Mouse (Mus musculus) left cerebral cortex, postnatal 14 days (tissue): ENCODE results near the gene Chrm2. TPM values are rescaled to one million over a fixed set of nuclear protein-coding genes. Genes with fewer than 3 reads are reported as not detected.

Experiments
- DNase-seq, 2 experiments: peaks; one replicate each; pipeline ENCODE4 v3.0.0; 2021 to 2022; ENCODE audit warnings: low spot score in 2 of 2, mixed read lengths in 1 of 2
- intact Hi-C: fragments of 180-260 bp; cut with DNase I; formaldehyde crosslinking; loops from one replicate; pipeline ENCODE4 v1.15.1; 2025
- microRNA-seq, 2 experiments: library from miRNA; unstranded; fragments of <30 nt; microRNA quantifications; one replicate each; pipeline ENCODE4 v1.2.0; 2022
- total RNA-seq, 2 experiments: library from RNA; stranded (reverse); gene quantifications; 2 replicates each; pipeline ENCODE4 v1.2.3; 2021

The Chrm2 gene
- total RNA-seq, 2 experiments from 2014 or later = 9.6 to 9.8 TPM

- DNase-seq = no peak
- intact Hi-C loops = no loop called here
These were observed 119.3 kb downstream of the Chrm2 start for GRCm38 (mm10) chr6:36507008-36507663.

- intact Hi-C loops = no loop called here
- no peak for DNase-seq
These were observed 120.1 kb downstream of the Chrm2 start for GRCm38 (mm10) chr6:36507946-36508345.

- DNase-seq = no peak
- intact Hi-C loops = no loop called here
These were observed 120.6 kb downstream of the Chrm2 start for GRCm38 (mm10) chr6:36508469-36508868.

GRCm38 (mm10) chr6:36516508-36516907, 128.6 kb downstream of the Chrm2 start:
- intact Hi-C loops = no loop called here
- no peak for DNase-seq

GRCm38 (mm10) chr6:36517242-36517641, 129.4 kb downstream of the Chrm2 start:
- peak; percentile 19 to 45 for DNase-seq

GRCm38 (mm10) chr6:36523599-36523998, 135.7 kb downstream of the Chrm2 start:
- intact Hi-C loops = no loop called here

More at GRCm38 (mm10) chr6:36517242-36517641, 129.4 kb downstream of the Chrm2 start:
- intact Hi-C loops = no loop called here

GRCm38 (mm10) chr6:36528509-36528908, 140.6 kb downstream of the Chrm2 start:
- no peak for DNase-seq
- intact Hi-C loops = no loop called here

More at GRCm38 (mm10) chr6:36523599-36523998, 135.7 kb downstream of the Chrm2 start:
- DNase-seq = no peak

- no peak for DNase-seq
- intact Hi-C loops = no loop called here
These were observed 153.4 kb downstream of the Chrm2 start for GRCm38 (mm10) chr6:36541247-36541646.

- DNase-seq = no peak
- intact Hi-C loops = no loop called here
These were observed 179.0 kb downstream of the Chrm2 start for GRCm38 (mm10) chr6:36566886-36567285.

Small RNA genes within 50 kb of the gene (microRNA-seq; reads per million reads assigned to microRNA genes)
- 955 to 1,032 reads per million in 2 experiments for gene Mir490
